Mouse (Mus musculus) small intestine, adult 2 months (tissue): Measurements from ENCODE around the gene Stau1. TPM values are rescaled to one million over a fixed set of nuclear protein-coding genes. Genes with fewer than 3 reads are reported as not detected.

Experiments
- H3K27ac ChIP-seq: fragments of 200-500 bp; 2 replicates; pipeline ENCODE4 v1.5.1; 2012; ENCODE audit warnings: low read depth, low read length, control low read depth, inconsistent platforms; ENCODE audit not compliant: insufficient read depth
- H3K27me3 ChIP-seq: fragments of 200-500 bp; 2 replicates; pipeline ENCODE4 v1.6.1; 2012; ENCODE audit warnings: mild to moderate bottlenecking, moderate library complexity, low read length, inconsistent platforms; ENCODE audit not compliant: control insufficient read depth, insufficient read depth
- H3K36me3 ChIP-seq: fragments of 200-500 bp; 2 replicates; pipeline ENCODE4 v1.6.1; 2012; ENCODE audit warnings: mild to moderate bottlenecking, low read length, control low read depth, inconsistent platforms; ENCODE audit not compliant: control insufficient read depth, insufficient read depth
- H3K4me1 ChIP-seq: fragments of 200-500 bp; 2 replicates; pipeline ENCODE4 v1.6.1; 2012; ENCODE audit warnings: low read length, inconsistent platforms, mixed read lengths; ENCODE audit not compliant: control insufficient read depth, insufficient read depth, insufficient read length
- H3K4me3 ChIP-seq: fragments of 200-500 bp; 2 replicates; pipeline ENCODE4 v1.5.1; 2012; ENCODE audit warnings: low read depth, mild to moderate bottlenecking, control low read depth, inconsistent platforms, low read length, moderate library complexity
- CTCF ChIP-seq: fragments of 200-500 bp; IDR thresholded peaks from 2 replicates; pipeline ENCODE4 v1.5.1; 2012; ENCODE audit warnings: low read depth, mild to moderate bottlenecking, control low read depth, inconsistent platforms, low read length, moderate library complexity, mixed read lengths; ENCODE audit not compliant: insufficient replicate concordance, insufficient read length; ENCODE audit errors: extremely low read depth
- POLR2A ChIP-seq: fragments of 200-500 bp; IDR thresholded peaks from 2 replicates; pipeline ENCODE4 v1.6.1; 2012; ENCODE audit warnings: low read depth, mild to moderate bottlenecking, control low read depth, inconsistent platforms, low read length, moderate library complexity
- WGBS: fragments of 180-500 bp; shearing (Covaris S2); methylation state at CpG from one replicate; pipeline ENCODE4 v1.1.7; 2018; 5-methylcytosine and 5-hydroxymethylcytosine counted together
- polyA plus RNA-seq: library from polyadenylated mRNA; depleted of rRNA; stranded (reverse); fragments of >200 nt; gene quantifications from 2 replicates; pipeline ENCODE4 v1.2.3, GENCODE M21; 2012; rRNA removed

The Stau1 gene
- polyA plus RNA-seq, 1 experiment, result 9.8 TPM

GRCm38 (mm10) chr2:166899161-166899560 lies 96.9 kb downstream of the Stau1 start:
- Histone ChIP-seq H3K4me1 (no peaks in the 10 kb centered on the region), H3K4me3 (no peak overlapping the region), H3K27me3 (no peaks in the 10 kb centered on the region), H3K27ac (no peak overlapping the region), H3K36me3 (peaks cover 19% of the 10 kb centered on the region)
- WGBS, result 89% methylated on average over 2 of the region's 2 CpGs
- no peak for TF ChIP-seq POLR2A
- no peak for TF ChIP-seq CTCF

Other genes with a start within 250 kb of the Stau1 start
- gene Trp53rkb, start 203.8 kb downstream of the Stau1 start, polyA plus RNA-seq, result 2.8 and 3.2 TPM in 2 replicates
- 6.8 and 11.6 TPM in 2 replicates for gene Arfgef2, start 190.7 kb downstream of the Stau1 start, polyA plus RNA-seq
- gene Cse1l, start 90.3 kb downstream of the Stau1 start, polyA plus RNA-seq, result 2.1 and 3.5 TPM in 2 replicates
- 6.4 and 14.7 TPM in 2 replicates for gene Ddx27, start 18.9 kb upstream of the Stau1 start, polyA plus RNA-seq
- gene Znfx1, start 66.7 kb upstream of the Stau1 start, polyA plus RNA-seq, result 21.0 and 56.0 TPM in 2 replicates
- gene Kcnb1, start 193.9 kb upstream of the Stau1 start, polyA plus RNA-seq, result 2.2 and 2.7 TPM in 2 replicates
- gene Ptgis, start 244.3 kb upstream of the Stau1 start, polyA plus RNA-seq, result 3.2 and 5.2 TPM in 2 replicates